Mouse (Mus musculus) heart, embryonic 15.5 days (tissue): ENCODE results near the gene Olfr623. TPM values are rescaled to one million over a fixed set of nuclear protein-coding genes. Genes with fewer than 3 reads are reported as not detected.

Experiments
- ATAC-seq: fragments of 200-750 bp; cut with Nextera tagmentation; replicated peaks from 2 replicates; pipeline ENCODE4 v1.8.0; 2017; ENCODE audit warnings: low read depth, moderate TSS enrichment; ENCODE audit not compliant: insufficient number of reproducible peaks, insufficient read depth, low FRiP score
- H3K27ac ChIP-seq: fragments of 300-500 bp; sonication (generic); 2 replicates; pipeline ENCODE4 v1.5.1; 2015; ENCODE audit warnings: mild to moderate bottlenecking, inconsistent platforms
- H3K27me3 ChIP-seq: fragments of 300-500 bp; sonication (generic); 2 replicates; pipeline ENCODE4 v1.6.1; 2015; ENCODE audit warnings: inconsistent platforms
- H3K36me3 ChIP-seq: fragments of 300-500 bp; sonication (generic); 2 replicates; pipeline ENCODE4 v1.6.1; 2015; ENCODE audit warnings: mild to moderate bottlenecking, inconsistent platforms
- H3K4me1 ChIP-seq: fragments of 300-500 bp; sonication (generic); replicated peaks from 2 replicates; pipeline ENCODE4 v1.6.1; 2015; ENCODE audit warnings: inconsistent platforms
- H3K4me2 ChIP-seq: fragments of 300-500 bp; sonication (generic); 2 replicates; pipeline ENCODE4 v1.6.1; 2015; ENCODE audit warnings: inconsistent platforms, mild to moderate bottlenecking, moderate library complexity
- H3K4me3 ChIP-seq: fragments of 300-500 bp; sonication (generic); 2 replicates; pipeline ENCODE4 v1.5.1; 2015; ENCODE audit warnings: mild to moderate bottlenecking, inconsistent platforms
- H3K9ac ChIP-seq: fragments of 300-500 bp; sonication (generic); 2 replicates; pipeline ENCODE4 v1.6.1; 2015; ENCODE audit warnings: mild to moderate bottlenecking, inconsistent platforms
- H3K9me3 ChIP-seq: fragments of 300-500 bp; sonication (generic); replicated peaks from 2 replicates; pipeline ENCODE4 v1.6.1; 2016; ENCODE audit warnings: inconsistent platforms
- WGBS: fragments of 180-500 bp; shearing (Covaris S2); methylation state at CpG from one replicate; pipeline ENCODE4 v1.1.7; 2015; ENCODE audit warnings: mixed read lengths; 5-methylcytosine and 5-hydroxymethylcytosine counted together
- polyA plus RNA-seq: library from polyadenylated mRNA; unstranded; fragments of >200 nt; fragmentation: Nextera tagmentation; extraction: Ambion mirVana; gene quantifications from 2 replicates; pipeline ENCODE4 v1.2.1, GENCODE M21; 2015

Gene Olfr623
- polyA plus RNA-seq = not detected in 2 replicates

GRCm38 (mm10) chr7:103663598-103663997 is at the start of gene Olfr623:
Olfr623 (minus strand) TSS chr7:103663698.
- Histone ChIP-seq H3K4me3 (no peak within 1 kb of the TSS), H3K4me1 (no peaks in the 10 kb centered on the region), H3K9me3 (no peaks in the 10 kb centered on the region), H3K9ac (no peak within 1 kb of the TSS), H3K27me3 (no peaks in the 10 kb centered on the region), H3K4me2 (no peak within 1 kb of the TSS), H3K27ac (no peak within 1 kb of the TSS), H3K36me3 (no peaks in the 10 kb centered on the region)
- no peak for ATAC-seq

DNA sequence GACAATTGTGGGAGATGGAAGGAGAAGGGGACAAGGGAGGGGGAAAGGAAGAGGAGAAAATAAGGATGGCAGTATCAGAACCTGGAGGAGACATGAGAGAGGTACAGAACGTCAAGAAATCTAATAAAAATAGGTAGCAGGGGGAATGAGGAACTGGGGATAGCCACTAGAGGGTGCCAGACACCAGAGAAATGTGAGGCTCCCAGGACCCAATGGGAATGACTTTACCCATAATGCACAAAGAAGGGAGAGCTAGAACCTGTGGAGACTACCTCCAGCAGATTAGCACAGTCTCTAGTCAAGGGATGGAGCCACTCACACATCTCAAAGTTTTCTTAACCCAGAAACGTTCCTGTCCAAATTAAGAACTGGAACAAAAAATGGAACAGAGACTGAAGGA is 48.5 kb upstream of the Olfr623 start:
- no peak for ATAC-seq
- Histone ChIP-seq H3K4me1 (no peaks in the 10 kb centered on the region), H3K4me3 (no peak overlapping the region), H3K27ac (no peak overlapping the region), H3K36me3 (no peaks in the 10 kb centered on the region), H3K27me3 (no peaks in the 10 kb centered on the region), H3K9me3 (no peaks in the 10 kb centered on the region), H3K4me2 (no peak overlapping the region), H3K9ac (no peak overlapping the region)
- 34% methylated on average over 2 of the region's 2 CpGs for WGBS

DNA sequence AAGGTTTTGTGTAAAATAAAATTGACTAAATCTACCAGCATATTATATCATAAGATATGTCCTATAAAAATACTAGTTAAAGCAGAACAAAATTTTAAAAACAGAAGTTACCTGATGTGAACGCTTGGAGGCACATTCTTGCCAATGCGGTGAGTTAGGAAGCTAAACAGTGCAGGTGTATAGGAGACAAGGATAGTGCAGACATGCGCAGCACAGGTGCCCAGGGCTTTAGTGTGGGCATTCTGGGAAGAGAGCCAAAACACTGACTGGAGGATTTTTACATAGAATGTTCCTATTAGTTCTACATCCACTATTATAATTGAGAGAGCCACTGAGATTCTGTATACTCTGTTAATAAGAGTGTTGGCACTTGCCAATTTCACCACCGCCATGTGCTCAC is 36.0 kb upstream of the Olfr623 start:
- WGBS = 82% methylated on average over 4 of the region's 4 CpGs
- H3K36me3 ChIP-seq = no peaks in the 10 kb centered on the region
- no peak overlapping the region for H3K27ac ChIP-seq
- no peak overlapping the region for H3K4me2 ChIP-seq
- H3K9ac ChIP-seq = no peak overlapping the region
- no peaks in the 10 kb centered on the region for H3K27me3 ChIP-seq
- ATAC-seq = no peak
- no peaks in the 10 kb centered on the region for H3K9me3 ChIP-seq
- H3K4me3 ChIP-seq = no peak overlapping the region
- H3K4me1 ChIP-seq = no peaks in the 10 kb centered on the region

- ATAC-seq = no peak
- no peak within 1 kb of the TSS for H3K9ac ChIP-seq
- no peak within 1 kb of the TSS for H3K4me2 ChIP-seq
- H3K4me3 ChIP-seq = no peak within 1 kb of the TSS
- no peaks in the 10 kb centered on the region for H3K4me1 ChIP-seq
- no peak within 1 kb of the TSS for H3K27ac ChIP-seq
- no peaks in the 10 kb centered on the region for H3K27me3 ChIP-seq
- no peaks in the 10 kb centered on the region for H3K9me3 ChIP-seq
- H3K36me3 ChIP-seq = no peaks in the 10 kb centered on the region
These were observed 18.9 kb upstream of the Olfr623 start, which contains the start of gene Olfr625-ps1 for GRCm38 (mm10) chr7:103682420-103682819. Olfr625-ps1 (plus strand) TSS chr7:103682720.

GRCm38 (mm10) chr7:103671091-103671490 is 7.6 kb upstream of the Olfr623 start, which contains the start of gene Olfr624:
Olfr624 (minus strand) TSS chr7:103671191.
- Histone ChIP-seq H3K9ac (no peak within 1 kb of the TSS), H3K36me3 (no peaks in the 10 kb centered on the region), H3K4me1 (no peaks in the 10 kb centered on the region), H3K4me3 (no peak within 1 kb of the TSS), H3K4me2 (no peak within 1 kb of the TSS), H3K27me3 (no peaks in the 10 kb centered on the region), H3K27ac (no peak within 1 kb of the TSS), H3K9me3 (no peaks in the 10 kb centered on the region)
- 91% methylated on average over 2 of the region's 2 CpGs for whole genome bisulfite sequencing
- ATAC-seq = no peak

GRCm38 (mm10) chr7:103644070-103644469 is 19.4 kb downstream of the Olfr623 start:
- Histone ChIP-seq H3K4me1 (no peaks in the 10 kb centered on the region), H3K36me3 (no peaks in the 10 kb centered on the region), H3K9ac (no peak overlapping the region), H3K27ac (no peak overlapping the region), H3K27me3 (no peaks in the 10 kb centered on the region), H3K4me2 (no peak overlapping the region), H3K9me3 (no peaks in the 10 kb centered on the region), H3K4me3 (no peak overlapping the region)
- ATAC-seq = no peak
- 79% methylated on average over 4 of the region's 4 CpGs for WGBS

GRCm38 (mm10) chr7:103642602-103643001 is 20.9 kb downstream of the Olfr623 start, which contains the start of gene Olfr622:
Olfr622 (minus strand) TSS chr7:103642702.
- 85% methylated on average over 1 of the region's 1 CpGs for WGBS

GRCm38 (mm10) chr7:103636795-103637194 is 26.7 kb downstream of the Olfr623 start:
- no peak overlapping the region for H3K4me3 ChIP-seq
- no peak overlapping the region for H3K4me2 ChIP-seq
- H3K9ac ChIP-seq = no peak overlapping the region
- H3K27me3 ChIP-seq = no peaks in the 10 kb centered on the region
- no peak overlapping the region for H3K27ac ChIP-seq
- H3K9me3 ChIP-seq = no peaks in the 10 kb centered on the region
- no peak for ATAC-seq
- H3K36me3 ChIP-seq = no peaks in the 10 kb centered on the region
- H3K4me1 ChIP-seq = no peaks in the 10 kb centered on the region

More at GRCm38 (mm10) chr7:103642602-103643001, 20.9 kb downstream of the Olfr623 start, which contains the start of gene Olfr622:
- ATAC-seq = no peak
- H3K4me2 ChIP-seq = no peak within 1 kb of the TSS
- H3K36me3 ChIP-seq = no peaks in the 10 kb centered on the region
- no peak within 1 kb of the TSS for H3K9ac ChIP-seq
- H3K4me3 ChIP-seq = no peak within 1 kb of the TSS
- H3K27me3 ChIP-seq = no peaks in the 10 kb centered on the region
- no peaks in the 10 kb centered on the region for H3K9me3 ChIP-seq
- H3K4me1 ChIP-seq = no peaks in the 10 kb centered on the region
- no peak within 1 kb of the TSS for H3K27ac ChIP-seq

DNA sequence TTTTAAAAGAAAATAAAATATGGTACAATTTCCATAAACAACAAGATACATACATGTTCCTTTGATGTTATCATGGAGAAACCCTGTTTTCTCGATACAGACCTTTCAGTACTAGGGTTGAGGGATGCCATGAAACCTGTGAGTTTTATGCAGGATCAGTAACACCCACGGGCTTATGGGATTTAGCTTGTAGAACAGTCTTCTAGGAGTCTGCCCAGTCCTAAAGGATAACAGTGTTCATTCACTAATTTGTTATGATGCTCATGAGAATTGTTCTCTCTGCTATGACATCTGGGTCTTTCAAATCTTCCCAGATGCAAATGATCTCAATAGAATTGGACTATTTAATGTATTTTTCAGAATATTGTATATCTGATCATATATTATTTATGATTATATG is 51.1 kb downstream of the Olfr623 start, which contains the start of gene Olfr620:
Olfr620 (minus strand) TSS at position 101 of the 400 bp plus-strand sequence.
- Histone ChIP-seq H3K27me3 (no peaks in the 10 kb centered on the region), H3K4me3 (no peak within 1 kb of the TSS), H3K36me3 (no peaks in the 10 kb centered on the region), H3K4me1 (no peaks in the 10 kb centered on the region), H3K9ac (no peak within 1 kb of the TSS), H3K9me3 (no peaks in the 10 kb centered on the region), H3K4me2 (no peak within 1 kb of the TSS), H3K27ac (no peak within 1 kb of the TSS)
- WGBS = 66% methylated on average over 2 of the region's 2 CpGs
- no peak for ATAC-seq

Other genes with a start within 250 kb of the Olfr623 start
- not detected in 2 replicates for gene Usp17lc, start 248.6 kb downstream of the Olfr623 start, polyA plus RNA-seq
- gene Olfr605, start 218.3 kb downstream of the Olfr623 start, polyA plus RNA-seq = not detected in 2 replicates
- not detected in 2 replicates for gene Olfr606, start 214.7 kb downstream of the Olfr623 start, polyA plus RNA-seq
- gene Olfr607, start 199.5 kb downstream of the Olfr623 start, polyA plus RNA-seq = 0.31 and 0.47 TPM in 2 replicates
- gene Olfr608, start 193.8 kb downstream of the Olfr623 start, polyA plus RNA-seq = 0.52 and 0.59 TPM in 2 replicates
- gene Olfr609, start 165.6 kb downstream of the Olfr623 start, polyA plus RNA-seq = 0.04 and 0.19 TPM in 2 replicates
- gene Olfr610, start 151.6 kb downstream of the Olfr623 start, polyA plus RNA-seq = not detected in 2 replicates
- gene Olfr611, start 142.9 kb downstream of the Olfr623 start, polyA plus RNA-seq = not detected in 2 replicates
- not detected in 2 replicates for gene Olfr612, start 121.0 kb downstream of the Olfr623 start, polyA plus RNA-seq
- not detected in 2 replicates for gene Olfr613, start 115.6 kb downstream of the Olfr623 start, polyA plus RNA-seq
- not detected in 2 replicates for gene Olfr615, start 107.6 kb downstream of the Olfr623 start, polyA plus RNA-seq
- not detected in 2 replicates for gene Olfr616, start 94.6 kb downstream of the Olfr623 start, polyA plus RNA-seq
- gene Olfr617, start 90.6 kb downstream of the Olfr623 start, polyA plus RNA-seq = not detected in 2 replicates
- gene Olfr618, start 73.6 kb downstream of the Olfr623 start, polyA plus RNA-seq = not detected in 2 replicates
- not detected in 2 replicates for gene Olfr619, start 63.1 kb downstream of the Olfr623 start, polyA plus RNA-seq
- not detected in 2 replicates for gene Olfr620, start 51.2 kb downstream of the Olfr623 start, polyA plus RNA-seq
- not detected in 2 replicates for gene Olfr622, start 21.0 kb downstream of the Olfr623 start, polyA plus RNA-seq
- 0.03 TPM in 2 replicates for gene Olfr624, start 7.5 kb upstream of the Olfr623 start, polyA plus RNA-seq
- not detected in 2 replicates for gene Olfr625-ps1, start 19.0 kb upstream of the Olfr623 start, polyA plus RNA-seq
- gene Olfr243, start 51.0 kb upstream of the Olfr623 start, polyA plus RNA-seq = not detected in 2 replicates
- not detected in 2 replicates for gene Olfr628, start 66.7 kb upstream of the Olfr623 start, polyA plus RNA-seq
- gene Olfr629, start 81.2 kb upstream of the Olfr623 start, polyA plus RNA-seq = not detected in 2 replicates
- not detected in 2 replicates for gene Olfr630, start 93.6 kb upstream of the Olfr623 start, polyA plus RNA-seq
- not detected in 2 replicates for gene Olfr69, start 107.9 kb upstream of the Olfr623 start, polyA plus RNA-seq
- not detected in 2 replicates for gene Olfr68, start 116.0 kb upstream of the Olfr623 start, polyA plus RNA-seq
- gene Olfr67, start 128.1 kb upstream of the Olfr623 start, polyA plus RNA-seq = not detected in 2 replicates
- 13,914 and 14,622 TPM in 2 replicates for gene Hbb-bt, start 150.3 kb upstream of the Olfr623 start, polyA plus RNA-seq
- gene Hbb-bs, start 164.4 kb upstream of the Olfr623 start, polyA plus RNA-seq = 40,231 and 44,289 TPM in 2 replicates
- gene Hbb-bh2, start 176.8 kb upstream of the Olfr623 start, polyA plus RNA-seq = not detected in 2 replicates
- gene Hbb-bh1, start 179.5 kb upstream of the Olfr623 start, polyA plus RNA-seq = 7.6 and 12.8 TPM in 2 replicates
- gene Hbb-y, start 189.5 kb upstream of the Olfr623 start, polyA plus RNA-seq = 765 and 1,617 TPM in 2 replicates
- gene Olfr66, start 222.6 kb upstream of the Olfr623 start, polyA plus RNA-seq = not detected in 2 replicates
- not detected in 2 replicates for gene Olfr64, start 230.8 kb upstream of the Olfr623 start, polyA plus RNA-seq
- gene Olfr65, start 239.8 kb upstream of the Olfr623 start, polyA plus RNA-seq = not detected in 2 replicates